Mouse (Mus musculus) hindbrain, embryonic 10.5 days (tissue): ENCODE results near the gene Igfbp5. TPM values are rescaled to one million over a fixed set of nuclear protein-coding genes. Genes with fewer than 3 reads are reported as not detected.

Experiments
- DNase-seq: peaks from one replicate; pipeline ENCODE4 v3.0.0-alpha.2; 2017; ENCODE audit warnings: low spot score
- H3K27ac ChIP-seq: fragments of 300-500 bp; sonication (generic); 2 replicates; pipeline ENCODE4 v1.5.1; 2016; ENCODE audit warnings: mild to moderate bottlenecking, moderate library complexity
- H3K27me3 ChIP-seq: fragments of 300-500 bp; sonication (generic); 2 replicates; pipeline ENCODE4 v1.6.1; 2016; ENCODE audit warnings: mild to moderate bottlenecking; ENCODE audit not compliant: poor library complexity, insufficient read depth, severe bottlenecking
- H3K36me3 ChIP-seq: fragments of 300-500 bp; sonication (generic); 2 replicates; pipeline ENCODE4 v1.6.1; 2016; ENCODE audit warnings: mild to moderate bottlenecking, moderate library complexity
- H3K4me1 ChIP-seq: fragments of 300-500 bp; sonication (generic); replicated peaks from 2 replicates; pipeline ENCODE4 v1.6.1; 2016; ENCODE audit warnings: mild to moderate bottlenecking
- H3K4me3 ChIP-seq: fragments of 300-500 bp; sonication (generic); 2 replicates; pipeline ENCODE4 v1.5.1; 2016; ENCODE audit warnings: mild to moderate bottlenecking, moderate library complexity
- H3K9me3 ChIP-seq: fragments of 300-500 bp; sonication (generic); 2 replicates; pipeline ENCODE4 v1.6.1; 2016; ENCODE audit warnings: mild to moderate bottlenecking, moderate library complexity
- WGBS: fragments of 180-500 bp; shearing (Covaris S2); methylation state at CpG from one replicate; pipeline ENCODE4 v1.1.7; 2016; 5-methylcytosine and 5-hydroxymethylcytosine counted together
- polyA plus RNA-seq: library from polyadenylated mRNA; unstranded; fragments of >200 nt; fragmentation: Nextera tagmentation; extraction: Ambion mirVana; gene quantifications from 2 replicates; pipeline ENCODE4 v1.2.1, GENCODE M21; 2016

The Igfbp5 gene
- polyA plus RNA-seq, 1 experiment from 2014 or later: 35.4 TPM

GRCm38 (mm10) chr1:72865900-72866299 is 8.8 kb downstream of the Igfbp5 start:
- Histone ChIP-seq H3K36me3 (peaks cover 31% of the 10 kb centered on the region), H3K27me3 (peaks cover 13% of the 10 kb centered on the region; the same call in 1 of the 2 replicates), H3K4me3 (no peak overlapping the region), H3K27ac (peak overlapping the region; percentile 66), H3K9me3 (no peaks in the 10 kb centered on the region), H3K4me1 (peaks cover 60% of the 10 kb centered on the region)
- peak; percentile 82 for DNase-seq
- 18% methylated on average over 6 of the region's 6 CpGs for WGBS

- H3K9me3 ChIP-seq: no peaks in the 10 kb centered on the region
- peaks cover 48% of the 10 kb centered on the region for H3K4me1 ChIP-seq
- no peak for DNase-seq
- H3K27me3 ChIP-seq: peaks cover 10% of the 10 kb centered on the region; the same call in 1 of the 2 replicates
- WGBS: 74% methylated on average over 3 of the region's 3 CpGs
- 0 out of 2 replicates have a peak overlapping the region, but pooled peaks have one; percentile 26 for H3K27ac ChIP-seq
- H3K36me3 ChIP-seq: peaks cover 47% of the 10 kb centered on the region
- no peak overlapping the region for H3K4me3 ChIP-seq
These were observed 10.4 kb downstream of the Igfbp5 start for GRCm38 (mm10) chr1:72864272-72864671.

GRCm38 (mm10) chr1:72863692-72864091 is 11.0 kb downstream of the Igfbp5 start:
- Histone ChIP-seq H3K9me3 (no peaks in the 10 kb centered on the region), H3K27ac (no peak overlapping the region), H3K27me3 (peaks cover 4% of the 10 kb centered on the region; the same call in 1 of the 2 replicates), H3K4me3 (no peak overlapping the region), H3K4me1 (peaks cover 48% of the 10 kb centered on the region), H3K36me3 (peaks cover 45% of the 10 kb centered on the region)
- 85% methylated on average over 8 of the region's 8 CpGs for WGBS
- no peak for DNase-seq

- H3K4me3 ChIP-seq: no peak overlapping the region
- peaks cover 45% of the 10 kb centered on the region for H3K36me3 ChIP-seq
- WGBS: 90% methylated on average over 21 of the region's 21 CpGs
These were observed 12.4 kb downstream of the Igfbp5 start for GRCm38 (mm10) chr1:72862248-72862647.

GRCm38 (mm10) chr1:72861702-72862101 is 13.0 kb downstream of the Igfbp5 start:
- Histone ChIP-seq H3K9me3 (no peaks in the 10 kb centered on the region), H3K27me3 (peaks cover 4% of the 10 kb centered on the region; the same call in 1 of the 2 replicates), H3K27ac (no peak overlapping the region), H3K4me1 (peaks cover 41% of the 10 kb centered on the region), H3K4me3 (no peak overlapping the region), H3K36me3 (peaks cover 45% of the 10 kb centered on the region)
- DNase-seq: no peak
- WGBS: 74% methylated on average over 2 of the region's 2 CpGs

More at GRCm38 (mm10) chr1:72862248-72862647, 12.4 kb downstream of the Igfbp5 start:
- Histone ChIP-seq H3K27me3 (peaks cover 4% of the 10 kb centered on the region; the same call in 1 of the 2 replicates), H3K27ac (no peak overlapping the region), H3K9me3 (no peaks in the 10 kb centered on the region), H3K4me1 (peaks cover 44% of the 10 kb centered on the region)
- DNase-seq: no peak

- Histone ChIP-seq H3K27ac (no peak overlapping the region), H3K4me1 (peaks cover 29% of the 10 kb centered on the region), H3K9me3 (no peaks in the 10 kb centered on the region), H3K4me3 (no peak overlapping the region), H3K27me3 (peaks cover 4% of the 10 kb centered on the region; the same call in 1 of the 2 replicates), H3K36me3 (peaks cover 45% of the 10 kb centered on the region)
- 91% methylated on average over 2 of the region's 2 CpGs for WGBS
- DNase-seq: no peak
These were observed 14.2 kb downstream of the Igfbp5 start for GRCm38 (mm10) chr1:72860502-72860901.

DNA sequence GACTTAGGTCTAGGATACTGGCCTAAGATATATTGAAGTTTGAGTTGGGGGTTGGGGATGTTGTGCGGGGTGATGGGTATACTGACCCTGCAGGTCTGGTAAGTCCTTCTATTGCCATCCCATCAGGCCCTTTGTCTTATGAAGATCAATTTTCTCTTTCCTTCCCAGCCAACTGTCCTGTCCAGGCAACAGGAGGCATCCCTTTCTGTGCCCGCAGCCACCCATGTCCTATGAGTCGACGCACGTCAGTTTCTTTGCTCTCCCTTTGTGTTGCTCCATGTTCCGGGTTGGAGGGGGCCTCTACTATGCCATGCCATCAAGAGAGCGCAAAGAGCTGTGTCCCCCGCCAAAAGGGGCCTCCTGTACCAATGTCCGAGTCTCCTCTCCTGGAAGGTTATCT is 14.7 kb downstream of the Igfbp5 start:
- Histone ChIP-seq H3K36me3 (peaks cover 45% of the 10 kb centered on the region), H3K4me1 (peaks cover 23% of the 10 kb centered on the region), H3K4me3 (no peak overlapping the region), H3K9me3 (no peaks in the 10 kb centered on the region), H3K27me3 (peaks cover 4% of the 10 kb centered on the region; the same call in 1 of the 2 replicates), H3K27ac (0 out of 2 replicates have a peak overlapping the region, but pooled peaks have one; percentile 76)
- 93% methylated on average over 9 of the region's 9 CpGs for WGBS
- no peak for DNase-seq

DNA sequence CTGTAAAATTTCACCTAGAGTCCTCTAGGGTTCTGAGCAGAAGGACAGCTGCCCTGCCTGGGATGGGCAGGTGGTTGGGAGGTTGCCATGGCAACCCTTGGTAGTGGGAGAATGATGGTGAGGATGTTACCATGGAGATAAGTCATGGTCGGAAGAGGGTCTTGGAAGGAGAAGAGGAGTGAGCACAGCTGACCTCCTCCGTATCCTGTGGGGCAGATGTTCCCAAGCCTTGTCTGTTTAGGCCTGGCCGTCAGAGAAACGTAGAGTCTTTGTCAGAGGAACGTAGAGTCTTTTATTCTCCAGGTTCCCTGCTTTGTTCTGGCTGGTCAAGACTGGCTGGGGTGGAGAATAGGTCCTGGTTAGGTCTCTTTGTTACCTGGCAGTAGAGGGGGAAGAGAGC is 15.8 kb downstream of the Igfbp5 start:
- Histone ChIP-seq H3K4me3 (no peak overlapping the region), H3K36me3 (peaks cover 41% of the 10 kb centered on the region), H3K27ac (peak overlapping the region; percentile 76), H3K9me3 (no peaks in the 10 kb centered on the region), H3K27me3 (no peaks in the 10 kb centered on the region), H3K4me1 (peaks cover 24% of the 10 kb centered on the region)
- WGBS: 40% methylated on average over 5 of the region's 5 CpGs
- DNase-seq: peak; percentile 36

DNA sequence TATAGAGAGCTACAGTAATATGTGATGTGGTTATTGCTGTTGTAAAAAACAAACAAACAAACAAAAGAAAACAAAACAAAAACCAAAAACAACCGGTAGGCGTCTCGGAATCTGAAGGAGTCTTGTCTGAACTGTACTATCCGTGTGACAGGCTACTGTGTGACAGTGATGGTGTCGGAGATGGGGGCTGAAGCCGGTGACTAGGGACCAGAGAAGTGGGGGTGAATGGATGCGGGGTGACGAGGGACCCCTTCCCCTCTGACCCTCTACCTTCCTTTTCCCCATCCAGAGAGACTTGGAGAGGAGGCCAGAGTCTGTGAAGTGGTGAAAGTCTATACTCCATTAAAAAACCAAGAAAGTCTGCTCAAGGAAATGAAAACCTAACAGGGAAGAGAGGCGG is 16.4 kb downstream of the Igfbp5 start:
- no peaks in the 10 kb centered on the region for H3K9me3 ChIP-seq
- H3K4me1 ChIP-seq: peaks cover 25% of the 10 kb centered on the region
- no peak for DNase-seq
- 88% methylated on average over 9 of the region's 9 CpGs for WGBS
- H3K4me3 ChIP-seq: no peak overlapping the region
- H3K36me3 ChIP-seq: peaks cover 39% of the 10 kb centered on the region
- H3K27me3 ChIP-seq: no peaks in the 10 kb centered on the region
- peak overlapping the region; percentile 76; the same call in 1 of the 2 replicates for H3K27ac ChIP-seq

DNA sequence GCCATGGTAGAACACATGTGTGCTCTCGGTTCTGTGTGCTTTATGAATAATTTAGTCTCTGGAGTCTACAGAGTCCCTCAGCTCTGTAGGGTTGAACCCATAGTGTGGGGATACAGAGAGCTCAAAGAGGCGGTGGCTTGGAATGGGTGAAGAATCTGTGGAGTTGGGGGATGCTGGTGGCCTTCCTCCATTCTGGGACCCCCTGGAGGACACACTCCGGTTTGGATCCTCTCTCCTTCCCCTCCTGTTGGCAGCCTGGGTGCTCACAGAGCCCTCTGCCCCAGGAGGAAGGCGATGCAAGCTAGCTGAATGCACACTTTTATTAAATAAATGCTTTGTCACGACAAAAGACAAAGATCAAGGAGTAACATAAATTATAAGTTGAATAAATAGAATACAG is 17.1 kb downstream of the Igfbp5 start:
- H3K27ac ChIP-seq: no peak overlapping the region
- DNase-seq: no peak
- peaks cover 25% of the 10 kb centered on the region for H3K4me1 ChIP-seq
- no peaks in the 10 kb centered on the region for H3K27me3 ChIP-seq
- WGBS: 77% methylated on average over 5 of the region's 5 CpGs
- no peak overlapping the region for H3K4me3 ChIP-seq
- no peaks in the 10 kb centered on the region for H3K9me3 ChIP-seq
- H3K36me3 ChIP-seq: peaks cover 39% of the 10 kb centered on the region

- WGBS: 88% methylated on average over 7 of the region's 7 CpGs
- DNase-seq: no peak
- Histone ChIP-seq H3K27me3 (no peaks in the 10 kb centered on the region), H3K4me3 (no peak overlapping the region), H3K9me3 (no peaks in the 10 kb centered on the region), H3K36me3 (peaks cover 39% of the 10 kb centered on the region), H3K27ac (no peak overlapping the region), H3K4me1 (peaks cover 25% of the 10 kb centered on the region)
These were observed 17.5 kb downstream of the Igfbp5 start for GRCm38 (mm10) chr1:72857142-72857541.

DNA sequence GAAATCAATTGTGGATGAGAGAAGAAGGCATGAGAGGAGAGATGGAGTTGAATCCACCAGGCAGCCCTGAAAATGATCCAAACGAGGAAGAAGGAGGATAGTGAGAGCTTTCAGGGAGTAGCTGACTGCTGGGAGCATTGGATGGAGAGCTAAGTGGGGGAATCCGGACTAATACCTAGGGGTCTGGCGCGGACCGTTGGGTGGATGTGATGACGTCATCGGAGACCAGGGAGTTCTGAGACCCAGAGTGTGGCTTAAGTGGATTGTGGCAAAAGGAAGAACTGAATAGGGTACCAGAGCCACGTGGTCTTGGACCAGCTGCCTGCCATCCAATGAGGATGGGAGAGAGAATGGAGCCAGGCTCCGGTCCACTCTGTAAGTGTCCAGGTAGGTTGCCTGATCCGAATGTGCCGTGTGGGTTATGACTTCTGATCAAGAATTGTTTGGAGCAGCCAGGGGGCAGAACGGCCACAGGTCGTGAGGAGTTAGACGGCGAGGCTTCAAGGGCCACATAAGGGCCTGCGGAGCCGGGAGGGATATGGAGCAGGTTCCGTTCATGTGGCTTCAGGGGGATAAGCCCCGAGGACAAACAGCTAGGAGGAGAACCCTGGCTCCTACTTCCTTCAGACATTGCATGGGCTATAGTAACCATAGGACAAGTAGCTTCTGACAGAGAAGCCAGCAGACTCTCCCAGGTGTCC is 18.3 kb downstream of the Igfbp5 start:
- no peak for DNase-seq
- Histone ChIP-seq H3K36me3 (peaks cover 42% of the 10 kb centered on the region), H3K4me1 (peaks cover 25% of the 10 kb centered on the region), H3K9me3 (no peaks in the 10 kb centered on the region), H3K4me3 (no peak overlapping the region), H3K27me3 (no peaks in the 10 kb centered on the region), H3K27ac (no peak overlapping the region)
- WGBS: 85% methylated on average over 19 of the region's 19 CpGs

GRCm38 (mm10) chr1:72855729-72856128 is 19.0 kb downstream of the Igfbp5 start:
- peaks cover 25% of the 10 kb centered on the region for H3K4me1 ChIP-seq
- no peak overlapping the region for H3K27ac ChIP-seq
- peaks cover 48% of the 10 kb centered on the region for H3K36me3 ChIP-seq
- 87% methylated on average over 10 of the region's 10 CpGs for WGBS
- no peaks in the 10 kb centered on the region for H3K9me3 ChIP-seq
- H3K4me3 ChIP-seq: no peak overlapping the region
- DNase-seq: no peak
- no peaks in the 10 kb centered on the region for H3K27me3 ChIP-seq
